Mouse (Mus musculus) lung, postnatal 14 days (tissue): ENCODE data around the gene Gpc3.
A peak's percentile ranks its signal among the peaks of the same experiment; 100 is the strongest.
"Not testable (repeated sequence)": the region's sequence is repeated elsewhere in the genome, so short reads cannot be mapped to it uniquely, and the experiment has no call there.

Experiments used
- DNase-seq: peaks from one replicate; pipeline ENCODE4 v3.0.0; 2021

The Gpc3 gene

DNA sequence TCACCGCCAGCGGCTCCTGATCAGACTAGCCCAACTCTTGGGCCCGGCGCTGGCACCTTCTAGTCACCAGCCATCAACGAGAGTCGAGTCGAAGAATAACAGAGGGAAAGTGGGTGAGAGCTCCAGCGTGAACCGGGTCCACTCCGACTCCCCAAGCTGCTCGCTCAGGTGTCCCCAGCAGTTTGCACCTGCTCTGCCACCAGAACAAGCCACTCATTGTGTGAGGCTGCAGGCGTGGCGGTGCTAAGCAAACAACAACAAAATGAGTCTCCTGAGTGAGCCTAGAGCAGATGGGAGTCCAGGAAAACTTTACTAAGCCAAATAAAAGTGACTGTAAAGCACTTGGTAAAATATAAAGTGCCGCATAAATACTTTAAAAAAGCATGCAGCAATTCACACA lies 239.5 kb downstream of the Gpc3 start:
- DNase-seq = no peak

DNA sequence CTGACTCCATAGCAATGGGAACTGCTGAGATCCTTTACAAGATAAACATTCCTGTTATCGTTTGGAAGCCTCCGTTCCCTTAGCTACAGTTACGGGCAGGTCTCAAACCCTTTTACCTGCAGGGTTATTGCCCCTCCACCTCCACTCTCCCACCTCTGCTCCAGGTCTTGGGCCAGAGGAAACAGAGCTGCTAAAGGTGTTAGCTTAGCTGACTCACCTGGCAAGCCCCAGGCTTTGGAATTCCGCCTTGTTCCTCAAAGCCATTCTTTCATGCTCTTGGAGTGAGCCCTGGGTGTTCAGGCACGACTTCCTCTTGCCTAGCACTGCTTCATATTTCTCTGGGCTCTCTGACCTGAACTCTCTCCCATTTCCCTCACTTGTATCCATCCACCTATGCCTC lies 241.3 kb downstream of the Gpc3 start:
- peak; percentile 26 for DNase-seq

GRCm38 (mm10) chrX:52369938-52370758 lies 243.6 kb downstream of the Gpc3 start:
- DNase-seq = no peak

DNA sequence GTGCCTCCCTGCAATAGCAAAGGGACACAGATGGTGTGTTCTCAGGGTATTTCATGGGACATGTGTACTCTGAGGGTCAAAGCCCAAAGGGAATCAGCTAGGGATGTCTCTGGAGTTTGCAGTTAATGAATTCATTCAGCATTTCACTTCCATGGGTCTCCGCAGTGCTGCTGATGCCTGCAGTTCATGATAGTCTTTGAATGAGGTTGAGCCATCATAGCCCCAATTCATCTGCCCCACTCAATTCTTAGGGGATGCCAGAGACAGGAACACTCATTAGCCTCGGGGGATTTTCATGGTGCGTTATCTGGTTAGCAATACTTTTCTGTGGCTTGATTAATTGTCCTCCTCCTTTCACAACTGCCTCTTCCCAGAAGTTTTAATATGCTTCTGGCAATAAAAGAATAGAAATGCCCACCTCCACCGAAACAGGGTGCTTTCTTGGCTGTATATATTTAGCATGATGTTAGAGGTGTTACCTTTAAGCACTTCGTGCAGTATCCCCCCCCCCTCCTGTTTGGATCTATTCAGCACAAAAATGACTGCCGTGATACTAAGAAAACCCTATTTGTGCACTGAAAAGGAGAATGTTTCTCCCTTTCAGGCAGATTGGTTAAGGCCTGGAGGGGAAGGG lies 244.3 kb downstream of the Gpc3 start:
- DNase-seq = no peak

DNA sequence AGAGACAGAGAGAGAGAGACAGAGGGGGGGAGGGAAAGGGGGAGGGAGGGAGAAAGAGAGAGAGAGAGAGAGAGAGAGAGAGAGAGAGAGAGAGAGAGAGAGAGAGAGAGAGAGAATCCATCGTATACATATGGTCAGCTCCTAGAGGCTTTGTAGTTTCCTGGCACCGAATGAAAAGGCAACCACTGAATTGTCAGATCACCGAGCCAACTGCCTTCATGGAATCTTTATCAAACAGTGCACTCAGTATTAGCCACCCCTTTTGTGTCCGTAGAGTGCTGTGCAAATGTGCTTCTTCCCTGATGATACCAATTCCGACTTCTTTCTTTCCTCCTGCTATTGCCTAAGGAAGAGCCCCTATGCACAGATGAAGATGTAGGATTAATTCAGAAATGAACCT lies 246.9 kb downstream of the Gpc3 start:
- DNase-seq = no peak

DNA sequence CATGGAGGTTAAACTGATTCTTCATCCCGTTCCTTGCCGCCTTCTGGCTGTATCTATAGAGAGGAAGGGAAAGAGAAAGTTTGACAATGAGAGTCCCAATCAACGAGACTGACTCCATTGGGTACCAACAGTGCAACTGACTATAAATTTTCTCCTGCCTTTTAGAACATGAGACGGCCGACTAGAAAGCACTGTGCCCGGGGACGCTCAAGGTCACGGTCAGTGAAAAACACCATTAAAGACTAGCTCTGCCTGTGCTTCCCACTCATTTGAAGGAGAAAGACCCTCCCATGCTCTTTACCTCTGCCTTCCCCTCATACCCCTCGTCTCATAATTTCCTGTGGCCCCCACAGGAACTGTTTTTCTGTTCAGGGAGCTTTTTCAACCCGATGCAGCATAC lies 248.0 kb downstream of the Gpc3 start:
- DNase-seq = no peak

DNA sequence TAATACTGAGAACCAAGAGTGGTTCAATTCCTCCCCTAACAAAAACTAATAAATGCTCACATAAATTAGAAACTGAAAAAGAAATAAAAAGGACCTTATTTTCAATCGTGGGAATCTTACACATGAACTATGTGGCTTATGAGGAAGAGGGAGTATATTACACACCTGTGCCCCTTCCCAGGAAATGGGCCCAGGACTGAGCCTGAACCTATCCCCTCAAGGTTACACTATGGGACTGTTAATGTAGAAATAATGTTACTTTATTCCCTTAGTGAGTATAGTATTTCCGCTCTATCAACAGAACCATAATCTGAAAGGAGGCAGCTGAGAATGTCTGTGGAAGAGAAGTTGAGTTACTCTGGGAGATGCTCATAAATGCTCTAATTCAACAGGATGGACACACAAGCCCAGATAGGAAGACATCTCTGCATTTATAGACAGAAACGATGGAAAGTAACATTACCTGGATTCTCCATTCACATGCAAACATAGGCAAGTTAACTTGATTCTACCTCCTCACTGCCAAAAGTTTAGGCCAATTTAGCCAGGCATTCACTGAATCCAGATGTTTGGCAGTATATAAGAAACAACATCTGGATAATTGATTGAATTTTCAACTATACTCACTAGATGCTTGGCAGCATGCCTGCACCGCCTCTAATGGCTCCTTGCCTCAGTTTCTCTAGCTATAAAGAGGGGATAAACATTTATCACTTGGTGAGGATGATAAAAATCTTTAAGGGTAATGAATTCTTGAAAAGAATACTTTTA lies 251.3 kb downstream of the Gpc3 start:
- no peak for DNase-seq

GRCm38 (mm10) chrX:52352981-52353380 lies 260.8 kb downstream of the Gpc3 start:
- no peak for DNase-seq

DNA sequence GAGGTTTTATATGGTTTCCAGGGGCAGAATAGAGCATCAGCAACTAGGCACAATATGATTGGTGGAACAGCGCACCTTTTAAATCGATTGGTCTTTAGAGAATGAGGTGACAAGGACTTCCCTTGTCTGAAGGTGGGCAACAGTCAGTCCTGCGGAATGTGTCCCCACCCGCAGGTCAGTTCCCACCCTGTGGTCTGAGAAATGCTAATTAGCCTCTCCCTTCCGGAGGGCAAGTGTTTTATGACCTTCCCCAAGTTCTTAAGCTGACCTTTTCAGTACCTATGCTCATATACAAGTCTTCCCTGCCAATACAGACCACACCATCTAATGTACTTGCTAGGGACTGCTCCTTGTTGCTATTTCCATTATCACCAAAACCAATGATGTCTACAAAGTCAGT lies 263.1 kb downstream of the Gpc3 start:
- not testable (repeated sequence) for DNase-seq

DNA sequence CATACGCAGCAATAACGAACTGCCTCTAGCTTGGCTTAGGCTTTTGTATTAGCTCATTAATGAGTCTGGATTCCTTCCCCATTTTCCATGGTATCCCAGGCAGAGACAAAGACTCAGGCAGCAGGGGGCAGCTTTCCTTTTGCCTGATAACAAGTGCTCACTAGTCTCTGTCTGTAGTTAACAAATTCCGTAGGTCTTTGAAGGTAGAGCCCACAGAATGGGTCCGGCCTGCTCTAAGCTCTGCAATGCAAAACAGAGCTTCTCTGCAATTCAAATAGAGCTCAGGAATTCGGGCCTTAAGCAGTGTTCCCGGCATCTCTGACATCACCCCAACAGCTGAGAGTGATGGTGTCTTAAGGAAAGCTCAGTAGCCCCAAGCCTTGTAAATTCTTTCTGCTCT lies 265.0 kb downstream of the Gpc3 start:
- no peak for DNase-seq

DNA sequence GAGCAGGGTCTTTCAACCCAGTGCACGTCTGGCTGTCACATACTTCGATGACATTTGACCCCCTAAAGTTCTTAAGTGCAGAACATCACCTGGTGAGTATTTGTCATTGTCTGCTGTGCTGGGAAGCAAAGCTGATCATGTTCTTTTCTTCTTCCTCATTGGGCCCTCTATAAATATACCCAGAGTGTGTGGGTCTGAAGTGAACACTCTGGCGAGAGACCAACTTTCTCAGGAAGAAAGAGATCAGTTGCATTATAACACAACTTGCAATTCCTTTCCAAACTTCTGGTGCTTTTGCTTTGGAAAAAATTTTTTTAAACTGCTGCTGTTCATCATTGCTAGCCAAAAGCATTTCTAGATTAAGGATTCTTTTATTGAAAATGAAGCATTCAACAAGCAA lies 269.7 kb downstream of the Gpc3 start:
- no peak for DNase-seq

DNA sequence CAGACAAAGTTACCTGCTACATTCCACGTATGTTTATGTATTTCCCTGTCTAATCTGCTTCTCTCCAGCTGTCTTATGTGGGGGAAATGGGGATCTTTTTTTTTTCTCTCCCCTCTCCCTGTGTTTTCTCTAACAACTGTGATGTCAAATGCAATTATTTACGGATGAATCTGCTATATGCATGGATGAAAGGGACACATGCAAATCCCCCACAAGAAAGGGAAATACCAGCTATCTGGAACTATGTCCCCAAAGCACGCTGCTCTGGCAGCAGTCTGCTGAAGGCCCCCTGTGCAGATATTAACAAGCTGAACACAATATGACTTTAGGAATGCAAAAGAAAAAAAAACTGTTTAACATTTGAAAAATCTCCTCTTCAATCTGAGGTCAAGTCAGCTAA lies 273.5 kb downstream of the Gpc3 start:
- DNase-seq = no peak

- DNase-seq = no peak
Measured at GRCm38 (mm10) chrX:52321791-52322190, 292.0 kb downstream of the Gpc3 start.

DNA sequence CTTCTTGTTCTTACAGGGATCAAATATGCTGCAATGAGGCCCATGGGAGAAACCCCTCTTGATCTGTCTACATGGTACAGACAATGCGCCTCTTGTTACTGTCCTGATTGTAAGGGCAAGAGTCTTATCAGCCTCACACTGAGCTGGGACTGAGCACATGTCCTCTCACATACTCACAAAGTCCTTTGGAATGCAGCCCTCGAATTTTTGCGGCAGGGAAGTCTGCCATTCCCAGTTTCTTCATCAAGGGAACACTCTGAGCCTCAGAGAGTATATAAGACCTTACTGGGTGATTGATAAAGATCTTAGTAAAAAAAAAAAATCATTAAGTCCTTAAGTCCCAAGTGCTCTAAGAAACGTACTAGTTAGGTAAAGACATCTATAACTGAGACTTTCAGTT lies 293.1 kb downstream of the Gpc3 start:
- peak; percentile 11 for DNase-seq

DNA sequence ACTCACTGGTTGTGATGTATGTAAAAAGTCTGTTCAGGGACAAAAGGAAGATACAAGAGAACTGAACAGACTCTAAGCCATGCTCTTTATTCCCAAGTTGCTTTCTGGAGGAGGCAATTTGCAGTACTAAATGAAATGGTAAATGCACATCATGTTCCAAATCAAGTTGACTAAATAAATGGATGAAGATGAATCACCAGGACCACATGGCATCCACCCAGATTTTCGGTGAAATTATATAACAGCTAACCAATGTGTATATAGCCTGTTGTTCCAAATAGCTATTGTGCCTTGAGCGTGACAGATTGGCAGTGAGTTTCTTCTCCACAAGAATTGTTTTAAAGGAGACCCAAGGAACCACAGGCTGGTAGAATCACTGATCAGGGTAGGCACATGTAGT lies 302.8 kb downstream of the Gpc3 start:
- DNase-seq = no peak

DNA sequence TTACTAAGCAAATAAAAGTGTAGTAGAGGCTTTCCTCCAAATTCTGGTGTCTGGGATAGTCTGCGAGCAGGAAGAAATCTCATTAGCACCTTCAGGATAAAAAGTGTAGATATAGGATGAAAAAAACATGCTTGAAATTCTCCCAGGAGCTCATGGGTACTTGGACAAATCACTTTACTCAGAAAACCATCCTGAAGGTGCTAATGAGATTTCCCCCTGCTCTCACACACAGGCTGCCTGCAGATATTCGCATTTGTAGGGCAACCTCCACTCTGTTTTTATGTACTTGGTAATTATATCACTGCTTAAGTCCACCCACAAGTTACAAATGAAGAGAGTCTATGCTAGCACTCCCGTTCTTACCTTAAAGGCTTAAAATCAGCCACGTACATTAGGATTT lies 308.5 kb downstream of the Gpc3 start:
- DNase-seq = no peak

GRCm38 (mm10) chrX:52288792-52289191 lies 325.0 kb downstream of the Gpc3 start:
- no peak for DNase-seq

DNA sequence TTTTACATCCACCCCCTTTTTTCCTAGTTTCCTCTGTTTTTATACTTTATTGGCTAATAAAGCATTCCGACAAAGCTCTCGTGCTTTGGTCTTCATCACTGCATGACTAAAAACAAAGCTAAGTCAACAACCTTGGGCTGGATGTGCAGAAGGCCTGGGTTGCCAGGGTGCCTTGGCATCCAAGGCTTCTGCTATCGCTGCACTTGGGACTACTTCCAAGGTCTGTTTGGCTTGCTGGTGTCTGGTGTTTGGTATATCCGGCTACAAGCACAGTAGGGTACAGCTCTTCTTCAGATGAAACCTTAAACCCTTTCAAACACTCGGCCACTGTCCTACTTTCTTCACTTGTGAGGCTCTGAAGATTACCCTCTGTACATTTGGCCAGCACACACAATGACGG lies 325.8 kb downstream of the Gpc3 start:
- no peak for DNase-seq

- no peak for DNase-seq
Measured at GRCm38 (mm10) chrX:52282070-52282469, 331.7 kb downstream of the Gpc3 start.

- no peak for DNase-seq
Measured at GRCm38 (mm10) chrX:52281103-52281900, 332.4 kb downstream of the Gpc3 start.

DNA sequence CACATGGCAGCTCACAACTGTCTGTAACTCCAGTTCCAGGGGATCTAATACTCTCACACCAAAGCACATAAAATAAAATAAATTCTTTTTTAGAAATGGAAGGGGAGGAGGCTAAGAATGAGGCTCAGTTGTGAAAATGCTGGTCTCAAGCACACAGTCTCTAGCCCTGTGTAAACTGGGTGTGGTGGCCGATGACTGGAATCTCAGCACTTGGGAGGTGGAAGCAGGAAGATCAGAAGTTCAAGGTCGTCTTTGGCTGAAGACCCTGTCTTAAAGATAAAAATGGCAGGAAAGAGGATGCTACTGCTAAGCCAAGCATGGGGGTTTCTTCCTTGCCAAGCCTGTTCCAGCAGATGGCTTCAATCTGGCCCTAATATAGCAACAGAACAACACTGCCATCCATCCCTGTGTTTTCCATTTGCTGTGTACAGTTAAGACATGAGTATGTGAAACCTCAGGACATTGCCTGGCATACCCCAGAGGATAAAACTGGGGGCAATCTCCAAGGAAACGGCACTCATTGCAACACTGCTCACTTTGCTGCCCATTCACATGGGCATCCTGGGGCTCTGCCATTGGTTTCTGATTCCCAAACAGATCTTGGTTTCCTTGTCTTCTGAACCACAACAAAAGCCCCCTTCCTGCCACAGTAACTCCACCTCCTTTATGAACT lies 334.9 kb downstream of the Gpc3 start:
- no peak for DNase-seq

GRCm38 (mm10) chrX:52277599-52277998 lies 336.2 kb downstream of the Gpc3 start:
- no peak for DNase-seq

- DNase-seq = no peak
Measured at GRCm38 (mm10) chrX:52273016-52273415, 340.7 kb downstream of the Gpc3 start.
